Mouse (Mus musculus): ENCODE measurements around the gene Acbd4. TPM values are rescaled to one million over a fixed set of nuclear protein-coding genes. Genes with fewer than 3 reads are reported as not detected.

The Acbd4 gene
- polyA plus RNA-seq, 1 experiment: 44.9 TPM

DNA sequence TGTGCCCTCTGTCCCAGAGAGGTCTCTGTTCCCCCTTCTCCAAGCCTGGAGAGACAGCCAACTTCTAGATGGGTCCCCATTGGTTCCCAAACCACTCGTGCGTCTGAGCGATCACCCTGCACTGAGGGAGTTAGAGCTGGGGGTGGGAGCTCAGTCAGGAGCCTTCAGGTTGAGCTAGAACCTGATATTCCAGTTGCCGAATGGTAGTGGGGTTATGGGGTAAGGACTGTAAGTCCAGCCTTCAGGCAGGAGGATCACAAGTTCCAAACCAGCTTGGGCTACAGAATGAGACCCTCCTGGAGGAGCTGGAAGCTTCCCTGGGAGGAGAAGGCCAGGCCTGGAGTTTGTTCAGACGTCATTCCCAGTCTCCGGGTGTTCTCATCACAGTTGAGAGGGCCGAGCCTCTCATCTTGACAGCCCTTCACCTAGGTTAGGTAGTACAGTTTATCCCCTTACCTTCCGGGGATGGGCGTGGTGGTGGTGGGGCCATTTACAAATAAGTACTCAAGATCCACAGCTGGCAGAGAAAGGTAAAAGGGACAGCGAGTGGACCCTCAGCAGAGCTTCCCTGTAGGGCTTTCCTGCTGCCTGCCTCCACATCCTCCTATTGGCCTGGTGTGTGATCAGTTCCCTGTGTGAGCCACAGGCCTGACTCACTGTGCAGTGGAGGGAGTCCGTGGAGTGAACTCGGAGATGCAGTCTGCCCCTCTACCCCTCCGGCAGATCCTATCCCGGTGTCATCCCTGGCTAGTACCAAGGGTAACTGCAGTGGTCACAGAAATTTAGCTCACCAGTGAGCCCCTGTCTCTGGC lies 38.7 kb downstream of the Acbd4 start:
- DNase-seq (ENCODE audit: extremely low spot score in 1 of 2, low spot score in 1 of 2): no peak

DNA sequence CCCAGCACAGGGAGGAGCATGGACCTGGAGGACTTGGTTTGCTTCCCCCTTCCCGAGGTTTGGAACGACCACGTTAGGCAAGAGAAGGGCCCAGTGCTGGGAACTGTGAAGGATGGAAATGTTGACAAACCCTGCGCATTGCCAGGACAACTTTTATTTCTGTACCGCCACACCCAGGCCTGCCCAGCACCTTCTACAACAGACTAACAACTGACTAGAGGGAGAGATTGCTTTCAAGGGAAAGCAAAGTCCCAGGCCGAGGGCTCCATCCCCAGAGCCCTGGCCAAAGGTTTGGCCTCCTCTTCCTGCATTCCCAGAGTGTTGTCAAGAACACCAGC lies 39.2 kb downstream of the Acbd4 start:
- DNase-seq (ENCODE audit: extremely low spot score in 1 of 2, low spot score in 1 of 2): no peak

DNA sequence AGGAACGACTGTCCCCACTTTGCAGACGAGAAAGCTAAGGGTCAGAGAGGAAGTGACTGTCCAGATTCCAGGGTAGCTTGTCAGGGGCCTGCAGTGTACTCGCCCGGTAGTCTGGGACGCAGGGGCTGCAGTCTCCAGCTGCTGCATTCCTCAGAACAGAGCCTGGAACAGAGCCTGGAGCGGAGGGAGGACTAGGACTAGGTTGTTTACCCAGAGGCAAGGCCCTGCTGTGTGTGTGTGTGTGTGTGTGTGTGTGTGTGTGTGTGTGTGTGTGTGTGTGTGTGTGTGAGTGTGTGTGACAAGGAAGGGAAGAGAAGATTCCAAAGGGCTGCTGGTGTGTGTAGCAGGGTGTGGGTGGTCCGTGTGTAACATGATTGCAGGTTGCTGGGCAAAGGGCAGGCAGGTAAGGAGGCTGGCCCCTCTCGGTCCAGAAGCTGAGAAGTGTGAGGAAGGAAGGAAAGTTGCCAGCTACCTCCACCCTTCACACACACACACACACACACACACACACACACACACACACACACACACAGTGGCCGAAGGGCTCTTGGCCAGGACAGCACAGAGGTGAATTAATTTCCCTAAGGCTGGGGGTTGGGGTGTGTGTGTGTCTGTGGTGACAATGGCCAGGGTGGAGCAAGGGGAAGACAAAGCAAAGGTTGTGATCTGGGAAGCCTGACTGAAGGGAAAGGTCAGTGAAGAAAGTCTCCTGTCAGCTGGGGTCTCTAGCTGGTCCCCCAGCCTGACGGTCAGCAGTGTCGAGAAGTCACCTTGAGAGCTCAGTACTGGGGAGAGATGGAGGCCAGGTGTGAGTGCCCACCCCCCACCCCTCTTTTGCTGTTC lies 39.8 kb downstream of the Acbd4 start:
- DNase-seq (ENCODE audit: extremely low spot score in 1 of 2, low spot score in 1 of 2): no peak

DNA sequence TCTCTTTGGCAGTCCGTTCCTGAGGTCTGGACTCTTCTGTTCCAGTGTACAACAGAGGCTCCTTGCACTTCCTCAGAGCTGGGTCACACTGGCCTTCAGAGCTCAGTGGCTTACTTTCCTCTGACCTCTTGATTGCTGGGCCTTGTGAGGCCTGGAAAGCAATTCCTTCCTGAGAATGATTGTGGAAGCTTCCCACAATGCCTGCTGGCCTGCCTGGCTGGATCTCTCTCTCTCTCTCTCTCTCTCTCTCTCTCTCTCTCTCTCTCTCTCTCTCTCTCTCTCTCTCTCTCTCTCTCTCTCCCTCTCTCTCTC lies 40.4 kb downstream of the Acbd4 start:
- no peak for DNase-seq (ENCODE audit: extremely low spot score in 1 of 2, low spot score in 1 of 2)

DNA sequence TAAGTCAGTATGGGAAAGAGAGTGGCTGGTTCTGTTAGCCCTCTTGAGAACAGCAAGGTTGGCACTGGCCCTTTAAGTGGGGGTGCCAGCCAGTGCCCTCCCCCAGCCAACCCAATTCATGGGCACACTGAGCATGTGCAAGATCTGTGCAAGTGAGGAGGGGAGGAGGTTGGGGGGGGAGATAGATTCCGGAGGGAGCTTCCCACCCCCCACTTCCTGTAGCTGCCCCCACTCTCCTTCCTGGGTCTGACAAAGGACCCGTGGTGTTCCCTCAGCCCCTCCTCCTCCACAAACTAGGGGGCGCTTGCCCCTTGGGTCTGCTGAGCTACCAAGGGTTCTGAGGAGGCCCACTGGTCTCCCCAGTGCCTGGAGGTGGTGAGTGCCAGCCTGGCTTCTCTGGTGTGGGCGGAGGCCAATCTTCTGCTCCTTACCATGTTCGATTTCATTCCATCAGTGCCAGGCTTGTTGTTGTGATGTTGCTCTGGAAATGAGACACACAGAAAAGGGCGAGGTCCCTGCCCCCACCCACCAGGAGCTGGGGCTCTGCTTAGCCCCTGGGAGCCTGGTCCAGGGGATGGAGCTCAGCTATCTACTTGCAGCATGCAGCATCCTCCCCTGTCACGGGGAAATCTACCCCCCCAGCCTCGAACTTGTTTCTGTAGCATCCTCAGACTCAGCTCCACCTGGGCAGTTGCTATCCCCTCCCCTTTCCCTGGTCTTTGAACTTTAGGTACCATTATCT lies 41.1 kb downstream of the Acbd4 start:
- DNase-seq (ENCODE audit: extremely low spot score in 1 of 2, low spot score in 1 of 2): peak; percentile 88 to 94

DNA sequence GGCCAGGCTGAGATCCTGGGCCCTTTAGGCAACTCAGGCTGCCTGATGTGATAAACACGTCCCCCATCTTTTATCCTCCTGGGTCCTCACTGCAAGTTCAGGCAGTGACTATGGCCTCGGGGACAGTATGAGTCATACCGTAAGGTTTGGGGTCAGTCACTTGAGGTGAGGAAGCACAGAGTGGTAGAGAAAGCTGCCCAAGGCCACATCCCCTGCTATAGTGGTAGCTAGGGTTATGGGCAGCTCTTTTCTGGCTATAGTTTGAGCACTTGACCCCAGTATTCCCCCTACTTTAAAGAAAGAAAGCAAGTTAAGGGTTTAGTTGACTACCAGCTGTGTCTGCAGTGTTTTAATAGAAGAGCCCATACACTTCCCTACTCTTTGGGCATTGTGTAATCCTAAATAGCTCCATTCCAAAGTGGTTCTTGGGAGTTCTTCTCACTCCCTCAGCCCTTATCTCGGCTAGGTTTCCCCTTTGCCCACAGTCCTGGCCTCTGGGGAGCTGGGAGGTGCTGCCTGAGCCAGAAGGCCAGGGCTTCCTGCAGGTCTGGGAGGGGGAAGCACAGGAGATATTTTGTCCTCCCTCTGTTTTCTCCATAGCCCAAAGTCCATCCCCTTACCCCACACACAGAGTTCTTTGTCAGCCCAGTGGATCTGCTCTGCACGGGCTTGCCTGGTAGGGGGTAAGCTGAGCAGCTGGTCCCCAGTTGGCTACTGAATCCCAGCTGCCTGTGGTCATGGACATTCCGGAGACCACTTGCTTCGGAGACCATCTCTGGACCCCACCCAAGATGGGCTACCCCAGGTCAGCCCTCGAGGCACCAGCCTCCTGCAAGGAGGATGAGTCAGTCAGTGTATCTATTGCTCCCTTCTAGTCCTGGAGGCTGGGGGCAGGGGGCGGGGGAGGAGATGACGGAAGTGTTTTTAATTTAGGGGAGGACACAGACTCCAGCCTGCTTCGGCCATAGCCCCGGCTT lies 43.1 kb downstream of the Acbd4 start:
- no peak for DNase-seq (ENCODE audit: extremely low spot score in 1 of 2, low spot score in 1 of 2)

DNA sequence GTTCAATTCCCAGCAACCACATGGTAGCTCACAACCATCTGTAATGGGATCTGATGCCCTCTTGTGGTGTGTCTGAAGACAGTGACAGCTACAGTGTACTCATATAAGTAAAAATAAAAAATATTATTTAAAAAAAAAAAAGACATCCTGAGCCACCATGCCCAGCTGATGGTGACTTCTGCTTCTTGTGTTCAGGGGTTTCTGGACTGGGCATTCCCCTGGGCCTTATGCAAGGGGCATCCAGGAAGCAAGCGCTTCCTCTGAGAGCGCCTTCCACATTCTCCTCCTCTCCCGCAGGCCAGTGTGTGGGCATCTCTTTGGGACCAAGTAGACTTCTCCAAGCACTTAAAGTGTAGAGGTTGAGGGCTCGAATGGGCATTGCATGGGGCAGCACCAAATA lies 44.9 kb downstream of the Acbd4 start:
- DNase-seq (ENCODE audit: extremely low spot score in 1 of 2, low spot score in 1 of 2): no peak

DNA sequence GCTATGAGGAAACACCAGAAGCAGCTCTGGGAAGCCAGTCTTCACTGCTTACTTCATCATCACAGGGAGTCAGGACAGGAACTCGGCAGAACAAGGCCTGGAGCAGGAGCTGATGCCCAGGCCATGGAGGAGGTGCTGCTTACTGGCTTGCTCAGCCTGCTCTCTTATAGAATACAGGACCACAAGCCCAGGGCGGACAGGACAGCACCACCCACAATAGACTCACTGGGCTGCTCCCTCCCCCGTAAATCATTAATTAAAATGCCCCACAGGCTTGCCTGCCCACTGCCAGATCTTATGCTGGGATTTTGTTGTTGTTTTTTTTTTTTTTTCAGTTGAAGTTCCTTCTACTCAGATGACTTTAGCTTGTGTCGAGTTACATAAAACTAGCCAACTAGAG lies 46.3 kb downstream of the Acbd4 start:
- DNase-seq (ENCODE audit: extremely low spot score in 1 of 2, low spot score in 1 of 2): no peak

DNA sequence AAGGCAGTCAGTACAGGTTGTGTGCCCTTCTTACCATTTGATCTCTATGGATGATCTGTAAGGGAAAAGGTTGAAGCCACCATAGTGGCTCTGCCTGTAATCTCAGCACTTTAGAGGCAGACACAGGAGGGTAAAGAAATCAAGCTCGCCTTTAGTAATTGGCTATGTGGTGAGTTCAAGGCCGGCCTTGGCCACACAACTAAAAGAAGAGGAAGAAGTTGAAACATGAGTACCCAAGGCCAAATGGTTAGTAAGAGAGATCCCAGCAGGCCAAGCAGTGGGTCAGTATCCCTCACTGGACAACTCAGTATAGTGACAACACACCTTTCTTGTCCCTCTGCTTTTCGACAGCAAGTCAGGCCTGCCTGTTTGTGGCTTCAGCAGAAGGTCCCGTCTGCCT lies 48.3 kb downstream of the Acbd4 start:
- DNase-seq (ENCODE audit: extremely low spot score in 1 of 2, low spot score in 1 of 2): no peak

DNA sequence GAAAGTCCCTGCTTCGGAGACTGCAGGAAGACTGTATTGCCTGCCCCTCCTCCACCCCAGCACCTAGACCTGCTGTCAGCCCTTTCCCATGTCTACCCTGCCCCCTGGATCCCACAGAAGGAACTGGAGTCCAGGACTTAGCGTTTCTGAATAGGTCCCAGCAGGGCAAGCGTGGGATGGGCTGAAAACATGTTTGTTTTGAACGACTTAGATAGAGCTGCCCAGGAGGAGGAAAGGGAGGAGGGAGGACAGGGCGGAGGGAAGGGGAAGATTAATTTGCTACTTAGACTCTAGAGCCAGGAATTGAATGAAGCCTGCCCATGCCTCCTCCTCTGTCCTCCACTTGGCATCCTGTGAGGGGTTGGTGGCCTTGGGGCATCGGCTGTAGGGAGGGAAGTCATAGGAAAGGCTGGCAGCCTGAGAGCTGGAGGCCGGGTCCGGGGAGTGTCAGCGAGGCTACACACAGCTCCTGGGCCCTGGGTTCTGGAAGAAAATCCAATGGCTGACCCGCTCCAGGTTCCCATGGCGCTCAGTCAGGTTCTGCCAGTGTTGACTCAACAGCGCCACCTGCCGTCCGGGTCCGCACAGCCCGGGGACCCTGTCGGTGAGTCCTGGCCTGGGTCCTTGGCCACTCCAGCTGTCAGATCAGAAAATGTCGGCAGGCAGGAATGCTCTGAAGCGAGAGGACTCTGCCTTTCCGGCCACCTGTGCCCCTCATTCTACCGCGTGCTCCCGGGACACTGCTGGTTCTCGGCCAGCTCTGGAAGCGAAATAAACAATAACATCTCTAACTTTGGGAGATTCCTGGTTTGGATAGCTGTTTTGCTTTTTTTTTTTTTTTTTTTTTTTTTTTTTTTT lies 57.4 kb downstream of the Acbd4 start:
- DNase-seq (ENCODE audit: extremely low spot score in 1 of 2, low spot score in 1 of 2): peak; percentile 81 to 97

DNA sequence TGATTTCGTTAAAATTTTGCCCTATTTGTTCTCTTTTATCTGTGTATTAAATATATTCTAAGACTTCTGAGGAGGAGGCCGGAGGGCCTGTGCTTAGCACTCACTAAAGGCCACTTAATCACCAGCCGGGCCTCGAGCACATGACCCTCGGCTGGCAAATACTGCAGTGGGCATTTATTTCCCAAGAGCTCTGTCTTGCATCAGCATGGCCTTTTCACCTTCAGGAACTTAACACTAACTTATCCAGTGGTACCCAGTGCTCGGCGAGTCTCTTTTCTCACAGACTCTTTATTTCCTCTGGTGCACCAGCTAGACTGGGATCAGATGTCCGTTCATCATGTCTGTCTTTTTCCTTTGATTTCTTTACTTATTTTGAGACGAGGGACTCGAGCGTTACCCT lies 59.3 kb downstream of the Acbd4 start:
- no peak for DNase-seq (ENCODE audit: extremely low spot score in 1 of 2, low spot score in 1 of 2)

DNA sequence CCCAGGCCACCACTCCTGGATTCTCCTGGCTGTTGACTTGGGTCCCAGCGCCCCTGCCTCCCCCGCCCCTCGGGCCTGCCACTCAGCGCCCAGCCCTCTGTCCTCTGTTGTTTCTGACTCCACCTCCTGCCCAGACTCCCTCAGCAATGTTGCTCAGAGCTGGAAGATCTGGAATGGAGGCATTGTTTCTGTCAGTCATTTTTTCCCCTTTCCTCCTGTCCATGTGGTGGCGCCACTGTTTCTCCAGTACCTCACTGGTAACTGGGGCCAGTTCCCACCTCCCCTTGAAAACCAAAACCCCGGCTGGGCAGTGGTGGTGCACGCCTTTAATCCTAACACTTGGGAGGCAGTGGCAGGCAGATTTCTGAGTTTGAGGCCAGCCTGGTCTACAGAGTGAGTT lies 60.0 kb downstream of the Acbd4 start:
- no peak for DNase-seq (ENCODE audit: extremely low spot score in 1 of 2, low spot score in 1 of 2)

Other genes starting within 250 kb of the Acbd4 start
- 82.0 and 85.4 TPM in 2 replicates for gene Eftud2, start 220.7 kb upstream of the Acbd4 start, polyA plus RNA-seq (2012; rRNA removed)
- 2.1 and 2.3 TPM in 2 replicates for gene Ccdc103, start 220.5 kb upstream of the Acbd4 start, polyA plus RNA-seq (2012; rRNA removed)
- gene Fam187a, start 216.5 kb upstream of the Acbd4 start, polyA plus RNA-seq (2012; rRNA removed): 0.06 TPM in 1 of 2 replicates, not detected in the other
- gene Gfap, start 200.8 kb upstream of the Acbd4 start, polyA plus RNA-seq (2012; rRNA removed): 201 and 202 TPM in 2 replicates
- 0.30 and 0.32 TPM in 2 replicates for gene Kif18b, start 176.6 kb upstream of the Acbd4 start, polyA plus RNA-seq (2012; rRNA removed)
- 20.0 and 24.4 TPM in 2 replicates for gene C1ql1, start 155.0 kb upstream of the Acbd4 start, polyA plus RNA-seq (2012; rRNA removed)
- gene Nmt1, start 73.5 kb upstream of the Acbd4 start, polyA plus RNA-seq (2012; rRNA removed): 78.5 and 81.3 TPM in 2 replicates
- gene Dcakd, start 73.3 kb upstream of the Acbd4 start, polyA plus RNA-seq (2012; rRNA removed): 88.0 and 94.5 TPM in 2 replicates
- 12.3 and 13.3 TPM in 2 replicates for gene Plcd3, start within 50 bp of the Acbd4 start, polyA plus RNA-seq (2012; rRNA removed)
- gene Hexim1, start 14.5 kb downstream of the Acbd4 start, polyA plus RNA-seq (2012; rRNA removed): 25.6 and 25.8 TPM in 2 replicates
- gene Hexim2, start 30.7 kb downstream of the Acbd4 start, polyA plus RNA-seq (2012; rRNA removed): 11.5 and 14.1 TPM in 2 replicates
- gene Fmnl1, start 69.4 kb downstream of the Acbd4 start, polyA plus RNA-seq (2012; rRNA removed): 76.2 and 85.2 TPM in 2 replicates
- gene 1700023F06Rik, start 106.9 kb downstream of the Acbd4 start, polyA plus RNA-seq (2012; rRNA removed): 5.3 and 6.0 TPM in 2 replicates
- 1.4 and 1.5 TPM in 2 replicates for gene Spata32, start 116.8 kb downstream of the Acbd4 start, polyA plus RNA-seq (2012; rRNA removed)
- gene Map3k14, start 165.8 kb downstream of the Acbd4 start, polyA plus RNA-seq (2012; rRNA removed): 3.8 and 4.3 TPM in 2 replicates